Mouse (Mus musculus): ENCODE measurements around the gene Mab21l2. TPM values are rescaled to one million over a fixed set of nuclear protein-coding genes. Genes with fewer than 3 reads are reported as not detected.

Mab21l2 gene
- polyA plus RNA-seq, 1 experiment: not detected

DNA sequence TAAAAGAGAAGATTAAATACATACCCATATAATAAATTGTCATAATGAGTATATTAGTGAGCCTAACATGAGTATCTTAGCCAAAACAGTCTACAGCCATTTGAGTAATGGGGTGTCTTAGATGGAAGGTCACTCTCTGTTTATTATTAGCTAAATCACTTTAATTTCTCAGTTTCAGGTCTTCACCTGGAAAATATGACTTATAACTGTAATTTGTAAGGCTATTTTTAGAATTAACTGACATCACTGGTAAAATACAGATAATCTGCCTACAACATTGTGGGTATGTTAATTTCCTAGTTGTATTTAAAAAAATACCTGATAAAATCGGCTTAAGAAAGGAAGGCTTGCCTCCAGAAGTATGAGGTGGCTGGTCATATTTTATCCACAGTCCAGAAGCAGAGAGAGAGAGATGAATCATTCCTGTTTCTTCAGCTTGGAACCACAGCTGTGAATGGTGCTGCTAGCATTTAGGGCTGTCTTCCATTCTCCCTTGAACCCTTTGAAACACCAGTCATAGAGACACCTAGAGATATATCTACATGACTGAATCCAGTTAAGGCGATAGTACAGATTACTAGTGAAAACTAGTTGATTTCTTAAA lies 29.8 kb downstream of the Mab21l2 start:
- no peaks in the 10 kb centered on the region for H3K4me1 ChIP-seq (ENCODE audit: control insufficient read depth, insufficient read depth, low read length)
- 77% methylated on average over 2 of the region's 2 CpGs for WGBS
- H3K4me3 ChIP-seq (ENCODE audit: insufficient read depth, low read depth, low read length): no peak overlapping the region
- TF ChIP-seq POLR2A (IDR thresholded peaks at IDR 0.05; ENCODE audit: insufficient read depth, low read depth, low read length) (no peak), CTCF (IDR thresholded peaks at IDR 0.05; ENCODE audit: insufficient read depth, low read depth, low read length) (no peak)
- no peak overlapping the region for H3K27ac ChIP-seq (ENCODE audit: insufficient read depth, low read depth, low read length)

GRCm38 (mm10) chr3:86500586-86500985 lies 47.8 kb downstream of the Mab21l2 start:
- no peak for TF ChIP-seq CTCF (IDR thresholded peaks at IDR 0.05; ENCODE audit: insufficient read depth, low read depth, low read length)
- TF ChIP-seq POLR2A (IDR thresholded peaks at IDR 0.05; ENCODE audit: insufficient read depth, low read depth, low read length): no peak
- Histone ChIP-seq H3K4me1 (ENCODE audit: control insufficient read depth, insufficient read depth, low read length) (no peaks in the 10 kb centered on the region), H3K4me3 (ENCODE audit: insufficient read depth, low read depth, low read length) (no peak overlapping the region), H3K27ac (ENCODE audit: insufficient read depth, low read depth, low read length) (no peak overlapping the region)

Data from olfactory bulb, adult 2 months (tissue).